Mouse (Mus musculus) intestine, postnatal 0 days (tissue): ENCODE measurements around the gene Cxcl12. TPM values are rescaled to one million over a fixed set of nuclear protein-coding genes. Genes with fewer than 3 reads are reported as not detected.

ENCODE experiments used
- ATAC-seq: fragments of 200-750 bp; cut with Nextera tagmentation; 2 replicates; pipeline ENCODE4 v1.8.0; 2017; ENCODE audit warnings: mild to moderate bottlenecking, moderate TSS enrichment, moderate library complexity
- H3K27ac ChIP-seq: fragments of 300-500 bp; sonication (generic); 2 replicates; pipeline ENCODE4 v1.5.1; 2014; ENCODE audit warnings: mild to moderate bottlenecking, low read depth, low read length, moderate library complexity
- H3K27me3 ChIP-seq: fragments of 300-500 bp; sonication (generic); replicated peaks from 2 replicates; pipeline ENCODE4 v1.6.1; 2014; ENCODE audit warnings: low read length, mixed read lengths; ENCODE audit not compliant: control insufficient read depth, insufficient read depth
- H3K36me3 ChIP-seq: fragments of 300-500 bp; sonication (generic); 2 replicates; pipeline ENCODE4 v1.6.1; 2014; ENCODE audit warnings: mild to moderate bottlenecking, moderate library complexity; ENCODE audit not compliant: control insufficient read depth, insufficient read depth
- H3K4me1 ChIP-seq: fragments of 300-500 bp; sonication (generic); replicated peaks from 2 replicates; pipeline ENCODE4 v1.6.1; 2014; ENCODE audit warnings: antibody characterized with exemption, low read length, mixed read lengths; ENCODE audit not compliant: control insufficient read depth, insufficient read depth
- H3K4me2 ChIP-seq: fragments of 300-500 bp; sonication (generic); replicated peaks from 2 replicates; pipeline ENCODE4 v1.6.1; 2014; ENCODE audit warnings: low read depth, mild to moderate bottlenecking, moderate library complexity
- H3K4me3 ChIP-seq: fragments of 300-500 bp; sonication (generic); 2 replicates; pipeline ENCODE4 v1.5.1; 2014; ENCODE audit warnings: low read depth, low read length
- H3K9ac ChIP-seq: fragments of 300-500 bp; sonication (generic); 2 replicates; pipeline ENCODE4 v1.6.1; 2014; ENCODE audit warnings: mild to moderate bottlenecking, low read depth, low read length
- H3K9me3 ChIP-seq: fragments of 300-500 bp; sonication (generic); 2 replicates; pipeline ENCODE4 v1.6.1; 2016; ENCODE audit warnings: mixed run types; ENCODE audit not compliant: control insufficient read depth
- CTCF ChIP-seq: sonication (generic); IDR thresholded peaks from 2 replicates; pipeline ENCODE4 v1.5.1; 2016; ENCODE audit warnings: low read depth, mild to moderate bottlenecking, control low read depth, antibody characterized with exemption, moderate library complexity
- WGBS: fragments of 180-500 bp; shearing (Covaris S2); extraction: QIAGEN DNeasy Blood & Tissue Kit; methylation state at CpG from one replicate; pipeline ENCODE4 v1.1.7; 2014; 5-methylcytosine and 5-hydroxymethylcytosine counted together
- polyA plus RNA-seq: library from polyadenylated mRNA; unstranded; fragments of >200 nt; fragmentation: Nextera tagmentation; extraction: Ambion mirVana; gene quantifications from 2 replicates; pipeline ENCODE4 v1.2.1, GENCODE M21; 2015

The Cxcl12 gene
- polyA plus RNA-seq, 1 experiment from 2014 or later: 58.0 TPM

- TF ChIP-seq CTCF: no peak
- Histone ChIP-seq H3K27ac (no peak overlapping the region), H3K4me3 (no peak overlapping the region), H3K4me1 (no peaks in the 10 kb centered on the region), H3K27me3 (no peaks in the 10 kb centered on the region), H3K36me3 (no peaks in the 10 kb centered on the region), H3K9me3 (no peaks in the 10 kb centered on the region), H3K4me2 (no peak overlapping the region), H3K9ac (no peak overlapping the region)
- no peak for ATAC-seq
- WGBS: 51% methylated on average over 5 of the region's 5 CpGs
Observed at GRCm38 (mm10) chr6:117200916-117201315, 32.6 kb downstream of the Cxcl12 start.

DNA sequence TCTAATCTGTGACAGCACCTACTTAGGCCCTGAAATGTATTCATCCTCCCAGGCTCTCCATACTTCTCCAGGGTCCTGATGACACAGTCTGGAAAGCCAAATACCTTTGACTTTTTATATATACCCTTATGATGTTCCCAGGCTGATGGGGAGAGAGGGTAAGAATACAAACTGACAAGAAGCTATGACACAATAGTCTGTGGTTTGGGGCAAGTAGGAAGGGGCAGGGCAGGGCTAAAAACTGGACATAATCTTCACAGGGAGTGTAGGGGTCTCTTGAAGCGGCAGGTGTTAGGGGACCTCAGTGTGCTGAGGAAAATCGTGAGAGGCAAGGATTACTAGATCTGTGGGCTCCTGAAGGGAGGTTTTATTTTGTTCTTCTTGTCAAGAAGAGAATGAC lies 33.1 kb downstream of the Cxcl12 start:
- Histone ChIP-seq H3K4me3 (no peak overlapping the region), H3K9me3 (no peaks in the 10 kb centered on the region), H3K27ac (no peak overlapping the region), H3K9ac (no peak overlapping the region), H3K4me1 (no peaks in the 10 kb centered on the region), H3K4me2 (no peak overlapping the region), H3K36me3 (no peaks in the 10 kb centered on the region), H3K27me3 (no peaks in the 10 kb centered on the region)
- ATAC-seq: no peak
- WGBS: 90% methylated on average over 2 of the region's 2 CpGs
- no peak for TF ChIP-seq CTCF

- no peak overlapping the region for H3K4me3 ChIP-seq
- no peak for TF ChIP-seq CTCF
- H3K36me3 ChIP-seq: no peaks in the 10 kb centered on the region
- no peak overlapping the region for H3K9ac ChIP-seq
- no peak for ATAC-seq
- H3K4me2 ChIP-seq: no peak overlapping the region
- H3K27me3 ChIP-seq: no peaks in the 10 kb centered on the region
- 85% methylated on average over 8 of the region's 8 CpGs for WGBS
- no peaks in the 10 kb centered on the region for H3K4me1 ChIP-seq
- H3K27ac ChIP-seq: no peak overlapping the region
- H3K9me3 ChIP-seq: no peaks in the 10 kb centered on the region
Observed at GRCm38 (mm10) chr6:117201859-117202258, 33.5 kb downstream of the Cxcl12 start.

- Histone ChIP-seq H3K4me2 (no peak overlapping the region), H3K9me3 (no peaks in the 10 kb centered on the region), H3K4me1 (no peaks in the 10 kb centered on the region), H3K4me3 (no peak overlapping the region), H3K27me3 (no peaks in the 10 kb centered on the region), H3K36me3 (no peaks in the 10 kb centered on the region), H3K9ac (no peak overlapping the region), H3K27ac (no peak overlapping the region)
- no peak for ATAC-seq
- no peak for TF ChIP-seq CTCF
- WGBS: 58% methylated on average over 2 of the region's 2 CpGs
Observed at GRCm38 (mm10) chr6:117202856-117203400, 34.6 kb downstream of the Cxcl12 start.

- H3K36me3 ChIP-seq: no peaks in the 10 kb centered on the region
- H3K4me3 ChIP-seq: no peak overlapping the region
- H3K9ac ChIP-seq: no peak overlapping the region
- no peak overlapping the region for H3K27ac ChIP-seq
- no peaks in the 10 kb centered on the region for H3K27me3 ChIP-seq
- ATAC-seq: no peak
- no peaks in the 10 kb centered on the region for H3K9me3 ChIP-seq
- H3K4me1 ChIP-seq: no peaks in the 10 kb centered on the region
- no peak for TF ChIP-seq CTCF
- 88% methylated on average over 3 of the region's 3 CpGs for WGBS
- H3K4me2 ChIP-seq: no peak overlapping the region
Observed at GRCm38 (mm10) chr6:117204112-117204511, 35.8 kb downstream of the Cxcl12 start.

DNA sequence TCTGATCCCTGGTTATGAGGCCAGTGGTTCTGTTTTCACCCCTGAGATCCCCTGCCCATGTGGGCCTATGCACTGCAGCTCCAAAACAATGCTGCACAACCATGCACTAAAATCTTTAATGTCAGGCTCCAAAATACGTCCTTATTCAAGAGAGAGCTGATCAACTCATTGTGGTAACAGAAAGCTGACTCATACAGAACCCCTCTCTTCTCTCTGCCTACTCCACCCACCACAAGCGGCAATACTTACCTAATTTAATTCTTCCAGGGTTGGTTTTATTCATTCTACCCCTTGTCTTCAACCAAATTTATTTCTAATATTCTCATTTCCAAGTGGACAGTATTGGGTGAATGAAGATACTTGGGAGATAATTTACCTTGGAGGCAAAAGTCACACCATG lies 38.5 kb downstream of the Cxcl12 start:
- no peak overlapping the region for H3K4me2 ChIP-seq
- 86% methylated on average over 2 of the region's 2 CpGs for WGBS
- no peaks in the 10 kb centered on the region for H3K27me3 ChIP-seq
- H3K27ac ChIP-seq: no peak overlapping the region
- H3K4me1 ChIP-seq: no peaks in the 10 kb centered on the region
- no peak overlapping the region for H3K9ac ChIP-seq
- no peaks in the 10 kb centered on the region for H3K36me3 ChIP-seq
- no peak overlapping the region for H3K4me3 ChIP-seq
- no peaks in the 10 kb centered on the region for H3K9me3 ChIP-seq
- no peak for TF ChIP-seq CTCF
- ATAC-seq: no peak

GRCm38 (mm10) chr6:117207289-117207688 lies 39.0 kb downstream of the Cxcl12 start:
- Histone ChIP-seq H3K36me3 (no peaks in the 10 kb centered on the region), H3K9me3 (no peaks in the 10 kb centered on the region), H3K4me2 (no peak overlapping the region), H3K27me3 (no peaks in the 10 kb centered on the region), H3K4me1 (no peaks in the 10 kb centered on the region), H3K9ac (no peak overlapping the region), H3K4me3 (no peak overlapping the region), H3K27ac (no peak overlapping the region)
- ATAC-seq: no peak
- no peak for TF ChIP-seq CTCF
- WGBS: 94% methylated on average over 1 of the region's 1 CpGs
